Comparison of ENCODE assay signal across 10 mouse cellular contexts in the genomic region with DNA sequence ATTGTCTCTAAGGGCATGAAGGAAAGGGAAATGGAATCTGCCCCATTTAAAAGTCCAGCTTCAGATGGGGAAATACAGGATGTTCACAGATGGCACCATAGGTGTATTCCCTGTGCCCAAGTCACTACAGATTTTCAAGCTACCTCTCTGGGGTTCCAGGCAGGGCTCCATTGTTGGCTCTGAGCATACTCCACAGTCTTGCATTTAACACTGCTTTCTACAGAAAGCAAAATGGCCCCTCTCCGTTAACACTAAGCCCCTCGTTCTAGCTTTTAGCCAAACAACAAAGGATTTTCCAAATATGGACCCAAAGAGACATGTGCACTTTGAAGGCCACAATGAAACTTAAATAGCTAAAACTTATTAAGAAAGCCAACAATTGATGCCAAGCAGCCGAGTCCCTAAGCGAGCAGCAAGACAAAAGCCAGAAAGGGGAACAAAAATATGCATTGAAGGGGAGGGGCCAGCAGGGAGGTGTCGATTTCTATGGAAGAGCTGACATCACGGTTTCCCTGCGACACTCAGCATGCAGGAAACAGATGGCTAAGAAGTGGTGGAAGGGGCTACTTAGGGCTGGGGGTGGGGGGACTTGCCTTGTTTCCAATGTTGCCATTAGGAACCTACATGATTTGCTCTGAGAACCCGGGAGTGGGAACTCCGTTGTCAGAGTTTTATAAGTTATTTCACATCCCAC. TPM values are rescaled to one million over a fixed set of nuclear protein-coding genes. Genes with fewer than 3 reads are reported as not detected.
DNase-seq lines count a peak whose midpoint lies in the region; ATAC-seq lines count a peak whose summit lies in the region.
"Had no signal": no experiment of that assay in that cellular context is flagged by ENCODE, and none has a peak within 500 bp of the region (broad histone marks: within the 10 kb centered on the region; RNA-seq: fewer than 3 reads in every experiment).

No protein-coding gene starts in this region.

- 0 out of 2 replicates have a peak, but pooled peaks cover 2% of the 10 kb centered on the region for H3K4me1 ChIP-seq in intestine, embryonic 14.5 days (replicated peaks; ENCODE audit: control insufficient read depth, insufficient read depth, low read length)
- H3K4me1 ChIP-seq in intestine, embryonic 15.5 days (replicated peaks) = no peaks in the 10 kb centered on the region

- H3K27me3 ChIP-seq in intestine, embryonic 14.5 days (replicated peaks; ENCODE audit: control insufficient read depth, insufficient read depth, low read length) = no peaks in the 10 kb centered on the region
- H3K27me3 ChIP-seq in intestine, embryonic 15.5 days (replicated peaks) = no peaks in the 10 kb centered on the region

- H3K9ac ChIP-seq in intestine, embryonic 14.5 days (ENCODE audit: low read length) = no peak overlapping the region
- H3K9ac ChIP-seq in intestine, embryonic 15.5 days = no peak overlapping the region

- DNase-seq in intestine, embryonic 14.5 days (ENCODE audit: low spot score) = peak; percentile 50
- no peak for DNase-seq in layer of hippocampus, adult 8-10 months (ENCODE audit: low spot score in 2 of 2)
- DNase-seq in left cerebral cortex, adult 8-10 months (ENCODE audit: low spot score in 2 of 2) = no peak
- no peak for DNase-seq in cerebellum, adult 11-12 months
- DNase-seq: gastrocnemius, postnatal 36 days; thymus, postnatal 25 days had no signal

- H3K27ac ChIP-seq in intestine, embryonic 14.5 days (ENCODE audit: low read depth) = peak overlapping the region; percentile 0; the same call in 1 of the 2 replicates
- H3K27ac ChIP-seq in intestine, embryonic 15.5 days = no peak overlapping the region

- no peak for ATAC-seq in intestine, embryonic 14.5 days (replicated peaks; ENCODE audit: low FRiP score, low TSS enrichment, low read depth)
- no peak for ATAC-seq in intestine, embryonic 15.5 days
- ATAC-seq in common myeloid progenitor, adult 5-6 weeks (replicated peaks; ENCODE audit: low read depth, poor library complexity, severe bottlenecking) = peak; percentile 96
- ATAC-seq in granulocyte monocyte progenitor cell, adult 5-6 weeks (replicated peaks; ENCODE audit: poor library complexity, severe bottlenecking) = peak; percentile 95
- peak; percentile 96 for ATAC-seq in megakaryocyte progenitor cell, adult 5-6 weeks (replicated peaks; ENCODE audit: poor library complexity)

- no peaks in the 10 kb centered on the region for H3K9me3 ChIP-seq in intestine, embryonic 14.5 days (ENCODE audit: control insufficient read depth, low read length)
- H3K9me3 ChIP-seq in intestine, embryonic 15.5 days = no peaks in the 10 kb centered on the region

- H3K4me2 ChIP-seq in intestine, embryonic 14.5 days (ENCODE audit: low read length) = peak overlapping the region; percentile 11; the same call in 1 of the 2 replicates
- H3K4me2 ChIP-seq in intestine, embryonic 15.5 days (replicated peaks) = no peak overlapping the region

- no peaks in the 10 kb centered on the region for H3K36me3 ChIP-seq in intestine, embryonic 14.5 days (ENCODE audit: control insufficient read depth, insufficient read depth, low read length)
- H3K36me3 ChIP-seq in intestine, embryonic 15.5 days = no peaks in the 10 kb centered on the region

- H3K4me3 ChIP-seq in intestine, embryonic 14.5 days (ENCODE audit: low read depth, low read length) = no peak overlapping the region
- no peak overlapping the region for H3K4me3 ChIP-seq in intestine, embryonic 15.5 days (replicated peaks)

- WGBS in intestine, embryonic 14.5 days = 50% methylated on average over 9 of the region's 9 CpGs
- WGBS in intestine, embryonic 15.5 days = 55% methylated on average over 9 of the region's 9 CpGs

RNA-seq across cellular contexts. Expression of a gene that starts 11.4 kb away (rescaled TPM):
- polyA plus RNA-seq in intestine, embryonic 14.5 days (2014; fragmentation: Nextera tagmentation; extraction: Ambion mirVana) = 10.9 and 11.7 TPM in 2 replicates
- polyA plus RNA-seq in intestine, embryonic 15.5 days (2015; fragmentation: Nextera tagmentation; extraction: Ambion mirVana) = 6.8 and 7.6 TPM in 2 replicates
- total RNA-seq in common myeloid progenitor, adult 5-6 weeks (2017) = 4.0 and 4.5 TPM in 2 replicates
- total RNA-seq in granulocyte monocyte progenitor cell, adult 5-6 weeks (2014; fragmentation: Nextera tagmentation) = 17.4 and 18.3 TPM in 2 replicates
- total RNA-seq in granulocyte monocyte progenitor cell, adult 5-6 weeks (2017) = 6.5 and 7.7 TPM in 2 replicates
- total RNA-seq in megakaryocyte progenitor cell, adult 5-6 weeks (2015) = 12.8 and 15.6 TPM in 2 replicates
- 6.5 and 7.2 TPM in 2 replicates for total RNA-seq in megakaryocyte progenitor cell, adult 5-6 weeks (2017)
- total RNA-seq in layer of hippocampus, adult 8-10 months (2022) = 10 to 100 TPM; 19.7 to 21.7 (median 20.6) TPM
- total RNA-seq in left cerebral cortex, adult 8-10 months (2022) = 10 to 100 TPM; 16.6 to 20.1 (median 18.3) TPM

RNA-seq across cellular contexts. Expression of a gene that starts 40.4 kb away (rescaled TPM):
- polyA plus RNA-seq in intestine, embryonic 14.5 days (2014; fragmentation: Nextera tagmentation; extraction: Ambion mirVana) = 30.6 and 34.4 TPM in 2 replicates
- 21.5 and 22.1 TPM in 2 replicates for polyA plus RNA-seq in intestine, embryonic 15.5 days (2015; fragmentation: Nextera tagmentation; extraction: Ambion mirVana)
- total RNA-seq in common myeloid progenitor, adult 5-6 weeks (2017) = 30.0 and 30.8 TPM in 2 replicates
- total RNA-seq in granulocyte monocyte progenitor cell, adult 5-6 weeks (2014; fragmentation: Nextera tagmentation) = 62.7 and 65.3 TPM in 2 replicates
- total RNA-seq in granulocyte monocyte progenitor cell, adult 5-6 weeks (2017) = 58.2 and 61.1 TPM in 2 replicates
- total RNA-seq in megakaryocyte progenitor cell, adult 5-6 weeks (2015) = 40.2 and 42.0 TPM in 2 replicates
- 56.4 and 61.7 TPM in 2 replicates for total RNA-seq in megakaryocyte progenitor cell, adult 5-6 weeks (2017)
- 10 to 100 TPM; 31.4 to 39.8 (median 34.5) TPM for total RNA-seq in layer of hippocampus, adult 8-10 months (2022)
- 10 to 100 TPM; 19.8 to 25.0 (median 22.4) TPM for total RNA-seq in left cerebral cortex, adult 8-10 months (2022)

Comparison
In these comparisons a context has a peak if more than half of its experiments do, and no peak if none do; other contexts are left out.
1. ATAC-seq: peak in common myeloid progenitor, adult 5-6 weeks (single experiment), granulocyte monocyte progenitor cell, adult 5-6 weeks (single experiment) and megakaryocyte progenitor cell, adult 5-6 weeks (single experiment); none in intestine, embryonic 14.5 days (single experiment) and intestine, embryonic 15.5 days (single experiment).